Mouse (Mus musculus) E14TG2a.4 (cell line): ENCODE results near the gene Ablim1.

ENCODE experiments used
- H3K27me3 ChIP-seq: 2 replicates; pipeline ENCODE4 v1.6.1; 2014; ENCODE audit warnings: low read length, control low read depth; ENCODE audit not compliant: insufficient read depth
- H3K36me3 ChIP-seq: 2 replicates; pipeline ENCODE4 v1.6.1; 2014; ENCODE audit warnings: low read length, control low read depth; ENCODE audit not compliant: insufficient read depth
- H3K4me1 ChIP-seq: replicated peaks from 2 replicates; pipeline ENCODE4 v1.6.1; 2014; ENCODE audit warnings: low read depth, low read length, control low read depth
- H3K4me3 ChIP-seq: replicated peaks from 2 replicates; pipeline ENCODE4 v1.5.1; 2014; ENCODE audit warnings: mild to moderate bottlenecking, low read length
- H3K9me3 ChIP-seq: 2 replicates; pipeline ENCODE4 v1.6.1; 2014; ENCODE audit warnings: low read length, control low read depth
- CTCF ChIP-seq: conservative IDR thresholded peaks from 2 replicates; pipeline ENCODE4 v1.5.1; 2014; ENCODE audit warnings: low read length
- NANOG ChIP-seq: IDR thresholded peaks from 2 replicates; pipeline ENCODE4 v1.6.1; 2014; ENCODE audit warnings: borderline replicate concordance, low read length, mixed read lengths
- POU5F1 ChIP-seq: IDR thresholded peaks from 2 replicates; pipeline ENCODE4 v1.6.1; 2014; ENCODE audit warnings: low read length, borderline replicate concordance

Gene Ablim1

GRCm38 (mm10) chr19:57161010-57161660 is 153.6 kb downstream of the Ablim1 start:
- Histone ChIP-seq H3K9me3 (no peaks in the 10 kb centered on the region), H3K36me3 (no peaks in the 10 kb centered on the region), H3K4me3 (no peak overlapping the region), H3K27me3 (no peaks in the 10 kb centered on the region; the same call in 1 of the 2 replicates), H3K4me1 (peaks cover 4% of the 10 kb centered on the region; the same call in 1 of the 2 replicates)
- TF ChIP-seq POU5F1 (no peak), NANOG (no peak), CTCF (peak; percentile 56)

DNA sequence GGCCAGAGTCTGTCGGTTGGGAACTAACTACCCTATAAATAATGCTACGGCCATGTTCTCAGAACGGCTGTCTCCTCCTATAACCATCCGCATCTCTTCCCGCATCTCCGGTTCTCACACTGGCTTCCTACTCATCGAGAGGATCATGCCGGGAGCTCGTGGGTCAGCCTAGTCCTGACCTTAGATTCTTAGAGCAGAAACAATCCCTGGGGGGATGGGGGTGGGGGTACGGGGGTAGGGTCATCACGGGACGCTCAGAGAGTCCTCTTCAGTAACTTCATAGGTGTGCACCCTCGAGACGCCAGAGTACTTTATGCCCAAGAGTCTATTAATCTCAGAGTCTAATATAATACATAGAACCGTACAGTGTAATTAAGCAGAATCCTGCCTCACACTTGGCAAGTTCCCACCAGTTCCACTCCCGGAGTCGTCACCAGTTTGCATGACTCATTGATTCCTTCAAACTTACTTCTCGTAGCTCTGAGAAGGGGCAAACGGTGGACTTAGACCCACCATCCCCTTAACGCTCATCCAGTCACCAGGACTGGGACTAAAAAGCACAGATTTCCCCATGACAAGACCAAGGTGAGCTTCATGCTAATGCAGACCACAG is 156.9 kb downstream of the Ablim1 start:
- TF ChIP-seq NANOG (no peak), CTCF (no peak), POU5F1 (no peak)
- Histone ChIP-seq H3K4me1 (peaks cover 4% of the 10 kb centered on the region; the same call in 1 of the 2 replicates), H3K27me3 (no peaks in the 10 kb centered on the region; the same call in 1 of the 2 replicates)

DNA sequence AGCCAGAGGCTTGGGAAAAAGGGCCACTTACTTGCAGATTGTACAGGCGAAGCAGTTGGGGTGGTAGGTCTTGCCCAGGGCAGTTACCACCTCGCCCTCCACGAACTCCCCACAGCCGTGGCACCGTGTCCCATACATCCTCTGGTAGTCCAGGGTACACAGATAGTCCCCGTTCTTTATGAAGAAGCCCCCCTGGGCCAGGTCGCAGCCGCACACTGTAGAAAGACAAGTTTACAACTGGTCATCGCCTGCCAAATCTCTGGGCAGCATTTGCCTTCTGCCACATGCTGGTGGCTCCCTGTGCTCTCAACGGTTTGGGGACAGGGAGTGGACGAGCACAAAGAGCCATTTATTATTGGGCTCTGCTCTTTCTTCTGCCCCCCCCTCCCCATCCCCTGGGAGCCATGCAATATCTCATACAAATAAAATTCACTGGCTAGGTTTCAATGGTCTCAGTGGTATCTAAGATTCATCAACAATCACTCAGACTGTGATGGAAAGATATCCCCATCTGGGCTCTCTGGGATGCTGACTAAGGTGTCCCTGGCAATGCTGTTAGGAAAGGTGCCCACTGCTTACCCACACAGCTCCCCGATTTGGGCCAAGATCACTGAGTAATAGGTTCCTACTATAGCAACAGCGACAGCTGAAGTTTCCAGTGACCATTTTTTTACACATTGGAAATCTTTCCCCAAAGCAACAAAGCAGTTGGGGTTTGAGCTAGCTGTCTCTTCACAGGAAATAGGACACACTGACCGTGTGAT is 159.4 kb downstream of the Ablim1 start:
- no peaks in the 10 kb centered on the region for H3K9me3 ChIP-seq
- peaks cover 6% of the 10 kb centered on the region; the same call in 1 of the 2 replicates for H3K4me1 ChIP-seq
- TF ChIP-seq NANOG (no peak), POU5F1 (no peak), CTCF (no peak)
- H3K36me3 ChIP-seq = no peaks in the 10 kb centered on the region
- no peaks in the 10 kb centered on the region for H3K27me3 ChIP-seq
- no peak overlapping the region for H3K4me3 ChIP-seq

More for the DNA sequence above, 156.9 kb downstream of the Ablim1 start:
- Histone ChIP-seq H3K4me3 (no peak overlapping the region), H3K36me3 (no peaks in the 10 kb centered on the region), H3K9me3 (no peaks in the 10 kb centered on the region)

DNA sequence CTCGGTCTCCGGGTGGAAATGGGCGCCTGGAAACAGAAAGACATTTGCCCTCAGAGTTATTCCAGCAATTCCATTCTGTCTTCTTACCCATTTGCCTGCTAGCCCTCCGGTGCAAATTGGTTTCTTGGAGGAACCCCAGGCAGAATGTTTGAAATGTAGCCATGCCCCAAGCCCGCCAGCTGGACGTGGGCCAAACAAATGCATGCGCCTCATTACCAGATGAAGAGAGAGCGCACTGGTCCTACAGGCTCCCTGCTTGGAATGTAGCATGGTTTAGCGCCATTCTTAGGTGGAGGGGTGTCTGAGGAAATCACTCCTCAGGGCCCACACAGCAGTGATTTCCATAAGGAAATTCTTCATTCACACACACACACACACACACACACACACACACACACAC is 162.4 kb downstream of the Ablim1 start:
- no peak overlapping the region for H3K4me3 ChIP-seq
- H3K4me1 ChIP-seq = peaks cover 7% of the 10 kb centered on the region; the same call in 1 of the 2 replicates
- H3K27me3 ChIP-seq = no peaks in the 10 kb centered on the region
- H3K36me3 ChIP-seq = no peaks in the 10 kb centered on the region
- no peaks in the 10 kb centered on the region for H3K9me3 ChIP-seq
- TF ChIP-seq NANOG (no peak), POU5F1 (no peak), CTCF (no peak)

DNA sequence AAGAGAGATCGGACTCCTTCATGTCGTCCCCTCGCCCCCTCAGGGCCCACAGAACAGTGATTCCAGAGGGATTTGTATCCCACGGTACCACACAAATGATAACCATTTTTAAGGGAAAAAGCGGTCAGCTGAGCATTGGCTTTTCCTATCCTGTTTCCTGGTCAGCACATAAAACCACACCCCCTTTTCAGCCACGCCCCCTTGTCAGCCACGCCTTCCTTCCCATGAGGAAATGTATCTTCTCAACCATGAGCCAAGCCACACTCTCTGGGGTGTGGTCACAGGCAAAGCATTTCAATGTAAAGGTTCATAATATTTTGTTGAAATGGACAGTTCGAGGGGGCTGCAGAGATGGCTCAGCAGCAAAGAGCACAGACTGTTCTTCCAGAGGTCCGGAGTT is 163.2 kb downstream of the Ablim1 start:
- Histone ChIP-seq H3K4me1 (peaks cover 15% of the 10 kb centered on the region), H3K36me3 (no peaks in the 10 kb centered on the region), H3K9me3 (no peaks in the 10 kb centered on the region), H3K27me3 (no peaks in the 10 kb centered on the region), H3K4me3 (no peak overlapping the region)
- no peak for TF ChIP-seq CTCF
- TF ChIP-seq POU5F1 = no peak
- no peak for TF ChIP-seq NANOG

- TF ChIP-seq CTCF = peak; percentile 83
- TF ChIP-seq NANOG = no peak
- TF ChIP-seq POU5F1 = no peak
- Histone ChIP-seq H3K4me3 (no peak overlapping the region), H3K36me3 (no peaks in the 10 kb centered on the region), H3K9me3 (no peaks in the 10 kb centered on the region), H3K27me3 (no peaks in the 10 kb centered on the region), H3K4me1 (peaks cover 17% of the 10 kb centered on the region)
Observed at GRCm38 (mm10) chr19:57150275-57150674, 164.4 kb downstream of the Ablim1 start.

DNA sequence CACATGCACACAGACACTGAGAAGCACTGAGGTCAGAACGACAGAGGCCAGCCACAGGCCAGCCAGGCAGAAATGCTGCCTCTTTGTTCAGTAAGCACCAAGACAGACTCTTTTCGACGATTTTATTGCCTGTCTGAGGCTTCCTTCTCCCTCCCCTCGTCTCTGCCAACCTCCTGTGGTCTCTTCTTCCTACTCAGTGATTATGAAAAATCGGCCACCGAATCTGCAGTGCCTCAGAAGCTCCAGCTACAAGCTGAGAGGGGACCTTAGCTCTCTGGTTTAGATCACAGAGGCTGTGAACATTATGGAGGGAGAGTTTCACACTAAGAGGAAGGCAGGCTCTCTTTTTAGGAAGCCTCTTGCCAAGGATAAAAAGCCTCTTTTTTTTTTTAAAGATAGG is 167.0 kb downstream of the Ablim1 start:
- H3K36me3 ChIP-seq = no peaks in the 10 kb centered on the region
- no peaks in the 10 kb centered on the region for H3K9me3 ChIP-seq
- TF ChIP-seq CTCF = no peak
- TF ChIP-seq POU5F1 = no peak
- no peak for TF ChIP-seq NANOG
- no peak overlapping the region for H3K4me3 ChIP-seq
- H3K4me1 ChIP-seq = peaks cover 17% of the 10 kb centered on the region
- no peaks in the 10 kb centered on the region for H3K27me3 ChIP-seq

- no peak for TF ChIP-seq POU5F1
- no peak for TF ChIP-seq CTCF
- TF ChIP-seq NANOG = no peak
- Histone ChIP-seq H3K27me3 (no peaks in the 10 kb centered on the region), H3K9me3 (no peaks in the 10 kb centered on the region), H3K4me1 (peaks cover 23% of the 10 kb centered on the region), H3K36me3 (no peaks in the 10 kb centered on the region), H3K4me3 (no peak overlapping the region)
Observed at GRCm38 (mm10) chr19:57146936-57147335, 167.8 kb downstream of the Ablim1 start.
